Mouse (Mus musculus) heart, postnatal 14 days (tissue): ENCODE measurements around the gene Olfr1090. TPM values are rescaled to one million over a fixed set of nuclear protein-coding genes. Genes with fewer than 3 reads are reported as not detected.

Experiments used
- DNase-seq, 2 experiments: peaks; one replicate each; pipeline ENCODE4 v3.0.0; 2021 to 2022
- intact Hi-C: fragments of 180-260 bp; cut with DNase I; formaldehyde crosslinking; loops from one replicate; pipeline ENCODE4 v1.15.1; 2025
- long read RNA-seq, 2 experiments: library from polyadenylated mRNA; stranded (forward); transcript quantifications; one replicate each; pipeline ENCODE4 v2.0.0; 2021
- total RNA-seq, 2 experiments: library from RNA; stranded (reverse); gene quantifications; 2 replicates each; pipeline ENCODE4 v1.2.3; 2021

Gene Olfr1090
- not detected for total RNA-seq
- long read RNA-seq, experiment 1 = 0 reads
- long read RNA-seq, experiment 2 = 0 reads

DNA sequence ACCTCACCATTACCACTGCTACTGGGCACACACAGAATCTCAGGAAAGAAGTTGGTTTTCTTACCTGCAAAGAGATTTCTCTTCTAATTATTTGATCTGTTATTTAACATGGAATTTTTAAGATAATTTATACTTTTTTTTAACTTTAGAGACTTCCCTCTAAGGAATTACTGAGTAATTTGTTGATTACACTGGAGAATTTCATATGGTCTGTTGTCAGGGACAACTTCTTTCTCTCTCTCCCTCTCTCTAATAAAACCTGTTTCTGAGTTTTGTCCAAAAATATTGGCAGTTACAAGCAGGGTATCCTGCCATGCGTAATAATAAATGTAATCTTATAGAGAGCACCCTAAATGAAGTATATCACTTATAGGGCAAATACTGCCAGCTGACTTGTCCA, at the start of gene Olfr1090:
Olfr1090 (minus strand) TSS at position 101 of the 400 bp plus-strand sequence.
- intact Hi-C loops = no loop called here
- DNase-seq = no peak

DNA sequence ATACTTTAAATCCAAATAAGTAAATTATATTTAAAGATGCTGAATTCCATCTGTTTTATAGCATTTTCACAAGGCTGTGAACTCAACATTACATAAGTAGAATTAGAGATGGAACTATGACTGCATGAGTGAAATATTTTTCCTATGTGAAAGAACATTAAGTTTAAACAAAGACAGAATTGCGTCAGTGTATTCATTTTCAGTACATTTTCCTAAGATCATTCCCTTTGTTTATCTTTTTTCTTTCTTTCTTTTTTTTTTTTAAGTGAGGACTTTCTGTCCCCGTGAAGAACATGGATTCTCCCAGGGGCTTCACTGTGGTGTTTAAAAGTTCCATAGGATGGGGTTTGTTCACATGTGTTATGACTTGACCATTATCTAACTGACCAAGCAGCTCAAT, 23.4 kb upstream of the Olfr1090 start, which contains the start of gene Olfr1093:
Olfr1093 (plus strand) TSS at position 301 of the 400 bp plus-strand sequence.
- intact Hi-C loops = no loop called here
- DNase-seq = no peak

DNA sequence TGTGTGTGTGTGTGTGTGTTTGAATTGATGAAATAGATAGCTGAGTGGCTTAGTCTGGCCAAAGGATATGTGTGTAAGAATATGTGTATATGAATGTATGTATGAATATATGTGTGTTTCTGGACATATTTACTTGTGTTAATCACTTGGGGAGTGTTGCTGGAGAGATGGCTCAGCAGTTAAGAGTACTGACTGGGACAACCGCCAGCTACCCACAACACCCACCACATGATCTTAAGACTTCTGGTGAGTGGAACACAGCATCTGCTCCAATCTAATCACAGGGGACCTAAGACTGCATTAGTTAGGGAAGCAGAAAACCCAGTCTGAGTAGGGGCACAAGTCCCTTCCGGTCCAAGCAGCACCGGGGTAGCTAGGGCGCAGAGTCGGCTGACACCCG, 2.3 kb upstream of the Olfr1090 start:
- intact Hi-C loops = no loop called here
- no peak for DNase-seq

DNA sequence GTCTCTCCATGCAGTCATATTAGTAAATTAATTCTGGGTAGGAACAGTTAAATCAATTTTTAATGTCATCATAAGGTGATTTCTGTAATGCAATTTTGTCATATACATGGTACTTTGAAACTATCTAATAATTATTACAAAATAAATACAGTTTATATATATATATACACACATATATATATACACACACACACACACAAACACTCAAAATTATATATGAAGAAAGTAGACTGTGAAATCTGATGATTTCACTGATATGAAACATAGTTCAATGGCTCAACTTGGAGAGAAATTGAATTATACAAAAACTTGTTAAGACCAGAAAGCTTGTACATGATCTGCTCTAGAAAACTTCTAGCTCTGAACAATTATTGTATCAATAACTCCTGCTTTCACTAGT, 25.2 kb downstream of the Olfr1090 start, which contains the start of gene Olfr1089:
Olfr1089 (minus strand) TSS at position 101 of the 400 bp plus-strand sequence.
- no peak for DNase-seq
- intact Hi-C loops = no loop called here

Other genes starting within 250 kb of the Olfr1090 start
- gene Olfr1079, start 216.5 kb downstream of the Olfr1090 start, total RNA-seq = not detected
- gene Olfr1080, start 200.8 kb downstream of the Olfr1090 start, total RNA-seq = not detected
- not detected for gene Olfr1082, start 160.0 kb downstream of the Olfr1090 start, total RNA-seq
- gene Olfr1084, start 119.3 kb downstream of the Olfr1090 start, total RNA-seq = not detected
- gene Olfr1085, start 97.0 kb downstream of the Olfr1090 start, total RNA-seq = not detected
- gene Olfr1086, start 78.9 kb downstream of the Olfr1090 start, total RNA-seq = not detected
- gene Olfr1087, start 60.6 kb downstream of the Olfr1090 start, total RNA-seq = not detected
- gene Olfr1089, start 25.3 kb downstream of the Olfr1090 start, total RNA-seq = not detected
- not detected for gene Olfr1093, start 23.5 kb upstream of the Olfr1090 start, total RNA-seq
- gene Olfr141, start 51.0 kb upstream of the Olfr1090 start, total RNA-seq = not detected
- not detected for gene Olfr1094, start 65.7 kb upstream of the Olfr1090 start, total RNA-seq
- not detected for gene Olfr1095, start 92.7 kb upstream of the Olfr1090 start, total RNA-seq
- gene Gm13723, start 115.8 kb upstream of the Olfr1090 start, total RNA-seq = not detected
- not detected for gene Olfr1097, start 133.2 kb upstream of the Olfr1090 start, total RNA-seq
- not detected for gene Olfr1098, start 165.6 kb upstream of the Olfr1090 start, total RNA-seq
- not detected for gene Olfr1099, start 201.7 kb upstream of the Olfr1090 start, total RNA-seq
- gene Olfr1100, start 221.0 kb upstream of the Olfr1090 start, total RNA-seq = not detected
- not detected for gene Olfr1101, start 232.2 kb upstream of the Olfr1090 start, total RNA-seq
- gene Olfr1102, start 239.4 kb upstream of the Olfr1090 start, total RNA-seq = not detected